Mouse (Mus musculus) erythroblast, embryonic 14.5 days (primary cell): ENCODE measurements around the gene Kirrel. TPM values are rescaled to one million over a fixed set of nuclear protein-coding genes. Genes with fewer than 3 reads are reported as not detected.

Experiments
- H3K27me3 ChIP-seq: 2 replicates; pipeline ENCODE4 v1.6.1; 2012; ENCODE audit warnings: inconsistent platforms; ENCODE audit not compliant: control insufficient read depth
- H3K36me3 ChIP-seq: 2 replicates; pipeline ENCODE4 v1.6.1; 2012; ENCODE audit warnings: mild to moderate bottlenecking, inconsistent platforms; ENCODE audit not compliant: control insufficient read depth
- H3K4me1 ChIP-seq: 2 replicates; pipeline ENCODE4 v1.6.1; 2012; ENCODE audit warnings: inconsistent platforms; ENCODE audit not compliant: control insufficient read depth
- H3K4me3 ChIP-seq: replicated peaks from 2 replicates; pipeline ENCODE3; 2012; ENCODE audit warnings: moderate library complexity, mild to moderate bottlenecking, inconsistent platforms
- H3K9me3 ChIP-seq: 2 replicates; pipeline ENCODE4 v1.6.1; 2012; ENCODE audit warnings: low read length, inconsistent platforms, mixed read lengths; ENCODE audit not compliant: control insufficient read depth
- GATA1 ChIP-seq: IDR thresholded peaks from 2 replicates; pipeline ENCODE4 v1.6.1; 2012; ENCODE audit warnings: low read length, inconsistent platforms, mixed read lengths
- TAL1 ChIP-seq: IDR thresholded peaks from 3 replicates; pipeline ENCODE4 v1.6.1; 2012; ENCODE audit warnings: low read length, inconsistent platforms, mixed read lengths
- polyA plus RNA-seq: library from polyadenylated mRNA; stranded (reverse); fragments of >175 nt; gene quantifications from 2 replicates; pipeline ENCODE4 v1.2.3, GENCODE M21; 2012

The Kirrel gene
- polyA plus RNA-seq, 1 experiment = not detected

DNA sequence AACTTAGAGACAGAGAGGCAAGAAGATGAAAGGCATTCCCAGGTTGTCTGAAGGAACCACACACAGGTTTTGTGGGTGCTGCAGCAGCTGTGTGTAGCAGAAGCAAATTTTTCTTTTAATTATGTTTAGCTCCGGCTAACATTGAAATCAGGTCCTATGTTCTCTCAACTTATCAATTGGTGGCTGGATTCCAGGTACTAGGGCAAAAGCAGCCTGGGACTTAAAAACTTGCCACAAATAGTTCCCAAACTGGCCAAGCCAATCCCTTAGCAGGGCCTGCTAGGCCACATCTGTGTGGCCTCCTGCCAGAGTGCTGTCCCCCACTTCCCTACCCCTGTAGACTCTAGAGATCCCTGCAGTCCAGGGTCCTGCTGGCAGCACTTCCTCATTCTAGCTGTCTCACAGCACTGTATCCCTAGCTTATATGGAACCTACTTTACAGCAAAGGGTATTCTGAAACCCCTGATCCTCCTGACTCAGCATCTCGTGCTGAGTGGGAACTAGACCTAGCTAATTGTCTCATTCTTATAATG, 23.2 kb downstream of the Kirrel start:
- Histone ChIP-seq H3K4me1 (no peaks in the 10 kb centered on the region), H3K36me3 (no peaks in the 10 kb centered on the region), H3K27me3 (no peaks in the 10 kb centered on the region), H3K9me3 (peaks cover 2% of the 10 kb centered on the region; the same call in 1 of the 2 replicates), H3K4me3 (no peak overlapping the region)
- no peak for TF ChIP-seq TAL1
- no peak for TF ChIP-seq GATA1

DNA sequence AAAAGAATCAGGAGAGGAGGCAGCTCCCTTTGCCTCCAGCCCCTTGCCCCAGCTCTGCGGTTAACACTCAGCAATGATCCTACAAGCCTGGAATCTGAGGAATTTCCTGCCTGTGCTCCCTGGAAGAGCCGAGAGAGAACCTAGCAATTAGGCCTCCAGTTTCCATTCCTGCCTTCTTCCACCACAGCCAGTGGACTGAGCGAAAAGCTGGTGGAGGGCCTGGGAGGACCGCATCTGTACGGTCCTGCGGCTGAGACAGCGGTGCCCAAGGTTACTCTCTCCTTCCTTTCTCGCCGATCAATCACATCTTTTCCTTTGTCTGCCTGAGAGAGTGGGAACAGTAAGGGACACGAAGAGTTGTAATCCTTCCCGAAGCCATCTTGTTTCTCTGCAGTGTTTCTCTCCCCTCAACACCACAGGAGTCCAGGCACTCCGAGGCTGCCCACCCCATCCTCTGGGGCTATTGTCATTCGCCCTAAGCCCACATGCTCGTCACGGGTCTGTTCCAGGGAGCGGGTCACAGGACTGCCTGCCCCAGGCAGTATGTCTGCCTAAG, 23.8 kb downstream of the Kirrel start:
- Histone ChIP-seq H3K27me3 (no peaks in the 10 kb centered on the region), H3K9me3 (peaks cover 2% of the 10 kb centered on the region; the same call in 1 of the 2 replicates), H3K4me3 (no peak overlapping the region), H3K4me1 (no peaks in the 10 kb centered on the region), H3K36me3 (no peaks in the 10 kb centered on the region)
- TF ChIP-seq GATA1 = no peak
- no peak for TF ChIP-seq TAL1

DNA sequence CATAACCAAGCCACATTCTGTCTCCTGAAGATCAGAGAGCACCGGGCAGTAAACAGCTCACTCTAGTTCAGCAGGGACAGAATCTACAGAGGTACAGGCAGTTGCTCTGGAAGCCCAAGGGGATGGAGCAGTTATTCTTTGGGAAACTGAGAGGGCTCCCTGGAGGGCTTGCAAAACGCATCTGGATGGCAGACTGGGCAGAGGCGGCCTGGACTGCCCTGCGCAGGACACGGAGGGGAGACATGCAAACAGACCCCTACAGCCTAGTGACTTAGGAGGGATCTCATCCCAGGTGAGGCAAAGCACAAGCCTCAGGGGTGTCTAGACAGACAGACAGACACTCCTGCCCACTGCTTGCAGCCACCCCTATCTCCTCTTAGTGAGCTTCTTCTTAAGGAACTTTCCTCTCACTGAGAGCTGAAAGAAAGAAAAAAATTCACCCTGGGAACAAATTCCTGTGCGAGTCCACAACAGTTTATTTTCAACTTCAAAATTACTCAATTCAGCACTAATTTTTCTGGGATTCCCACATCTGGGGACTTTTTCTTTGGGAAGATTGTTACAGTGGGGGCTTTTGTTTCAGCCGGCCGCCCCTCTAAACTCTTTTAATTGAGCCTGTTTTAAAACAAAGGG, 24.4 kb downstream of the Kirrel start:
- H3K27me3 ChIP-seq = no peaks in the 10 kb centered on the region
- TF ChIP-seq TAL1 (no peak), GATA1 (no peak)
- H3K4me3 ChIP-seq = no peak overlapping the region
- H3K9me3 ChIP-seq = peaks cover 2% of the 10 kb centered on the region; the same call in 1 of the 2 replicates
- no peaks in the 10 kb centered on the region for H3K4me1 ChIP-seq
- H3K36me3 ChIP-seq = no peaks in the 10 kb centered on the region

DNA sequence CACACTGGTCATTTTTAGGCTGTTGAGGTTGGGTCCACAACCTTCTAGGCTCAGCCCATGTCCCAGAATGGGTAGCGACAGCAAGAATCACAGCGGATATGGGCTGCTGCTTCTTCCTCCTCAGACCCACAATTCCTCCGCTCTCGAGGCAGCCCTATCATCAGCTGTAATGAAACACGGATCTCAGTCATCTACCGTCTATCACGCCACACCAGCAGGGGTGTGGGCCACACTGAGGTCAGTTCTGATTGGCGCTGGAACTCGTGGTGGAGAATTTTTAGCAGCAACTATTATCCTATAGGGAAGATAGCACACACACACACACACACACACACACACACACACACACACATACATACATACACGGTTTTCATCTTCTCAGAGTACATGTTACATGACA, 25.1 kb downstream of the Kirrel start:
- H3K9me3 ChIP-seq = peaks cover 2% of the 10 kb centered on the region; the same call in 1 of the 2 replicates
- TF ChIP-seq GATA1 (no peak), TAL1 (no peak)
- H3K4me1 ChIP-seq = no peaks in the 10 kb centered on the region
- no peak overlapping the region for H3K4me3 ChIP-seq
- no peaks in the 10 kb centered on the region for H3K27me3 ChIP-seq
- no peaks in the 10 kb centered on the region for H3K36me3 ChIP-seq

DNA sequence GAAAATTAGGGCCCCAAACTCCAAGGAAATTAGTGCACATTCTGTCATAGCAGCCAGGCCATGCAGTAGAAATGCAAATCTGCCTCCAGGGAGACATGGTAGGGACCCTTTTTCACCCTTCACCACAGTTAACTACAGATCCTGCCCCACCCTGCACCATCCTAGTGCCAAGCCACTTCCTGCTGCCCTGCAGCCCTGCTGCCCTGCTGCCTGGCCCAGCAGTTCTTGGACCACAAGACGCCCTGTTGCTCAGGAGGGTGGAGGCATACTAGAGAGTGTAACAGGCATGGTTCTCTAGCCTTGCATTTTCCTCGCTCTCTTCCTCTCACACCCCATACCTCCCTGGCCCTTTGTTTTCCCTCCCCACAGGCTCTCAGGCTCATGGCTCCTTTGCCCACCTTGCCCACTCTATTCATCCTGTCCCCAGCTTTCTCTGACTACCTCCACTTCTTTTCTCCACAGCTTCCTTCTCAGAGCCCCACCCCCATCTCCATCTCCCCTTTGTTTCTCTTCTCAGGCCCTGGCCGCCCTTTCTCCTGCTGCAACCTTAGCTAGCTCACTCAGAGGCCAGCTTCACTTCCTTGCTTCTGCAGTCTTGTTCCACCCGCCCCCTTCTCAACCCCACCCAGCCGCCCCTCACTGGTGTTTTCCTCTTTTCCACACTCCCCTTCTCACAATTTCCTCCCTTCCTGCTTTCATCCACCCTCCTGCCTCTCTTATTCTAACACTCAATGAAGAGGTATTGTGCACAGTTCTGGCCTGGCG, 29.9 kb downstream of the Kirrel start:
- Histone ChIP-seq H3K36me3 (no peaks in the 10 kb centered on the region), H3K4me3 (no peak overlapping the region), H3K27me3 (no peaks in the 10 kb centered on the region), H3K4me1 (no peaks in the 10 kb centered on the region), H3K9me3 (peaks cover 2% of the 10 kb centered on the region; the same call in 1 of the 2 replicates)
- no peak for TF ChIP-seq TAL1
- TF ChIP-seq GATA1 = no peak

DNA sequence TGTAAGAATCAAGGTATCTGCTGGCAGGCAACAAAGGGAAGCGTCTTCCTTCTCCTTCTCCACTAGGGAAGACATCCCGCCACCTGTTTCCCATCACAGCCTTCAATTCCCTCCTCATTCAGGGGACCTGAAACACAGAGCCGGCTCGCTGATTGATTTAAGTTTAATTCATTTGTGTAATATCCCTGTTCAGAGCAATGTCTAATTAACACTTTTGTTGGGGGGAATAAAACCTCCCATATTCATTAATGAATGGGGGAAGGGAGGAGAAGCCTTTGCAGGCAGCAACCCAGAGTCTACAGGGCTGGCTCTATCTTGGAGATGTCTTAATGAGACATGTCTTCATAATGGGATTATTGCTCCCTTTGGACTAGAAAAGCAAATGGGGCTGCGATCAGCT, 34.3 kb downstream of the Kirrel start:
- no peak for TF ChIP-seq GATA1
- TF ChIP-seq TAL1 = no peak
- Histone ChIP-seq H3K36me3 (no peaks in the 10 kb centered on the region), H3K4me3 (no peak overlapping the region), H3K9me3 (no peaks in the 10 kb centered on the region), H3K4me1 (no peaks in the 10 kb centered on the region), H3K27me3 (no peaks in the 10 kb centered on the region)

DNA sequence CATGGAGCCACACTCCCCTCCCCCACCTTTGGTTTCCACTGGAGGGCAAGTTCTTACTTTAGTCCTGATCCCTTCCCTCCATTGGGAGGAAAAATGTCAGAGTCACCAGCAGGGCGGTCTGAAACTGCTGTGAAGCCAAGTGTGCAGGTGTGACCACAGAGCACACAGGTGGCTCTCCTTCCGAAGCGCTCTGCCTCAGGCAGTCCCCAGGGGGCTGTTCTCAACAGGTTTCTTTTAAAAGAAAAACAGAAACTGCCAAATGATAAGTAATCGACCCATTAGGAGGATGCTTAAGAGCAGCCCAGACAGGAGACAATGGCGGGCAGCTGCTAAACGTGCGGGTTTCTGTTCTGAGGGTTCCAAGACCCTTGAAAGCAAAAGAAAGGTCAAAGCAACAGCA, 37.8 kb downstream of the Kirrel start:
- TF ChIP-seq TAL1 = no peak
- TF ChIP-seq GATA1 = no peak
- Histone ChIP-seq H3K36me3 (no peaks in the 10 kb centered on the region), H3K27me3 (no peaks in the 10 kb centered on the region), H3K4me3 (no peak overlapping the region), H3K9me3 (no peaks in the 10 kb centered on the region), H3K4me1 (no peaks in the 10 kb centered on the region)

DNA sequence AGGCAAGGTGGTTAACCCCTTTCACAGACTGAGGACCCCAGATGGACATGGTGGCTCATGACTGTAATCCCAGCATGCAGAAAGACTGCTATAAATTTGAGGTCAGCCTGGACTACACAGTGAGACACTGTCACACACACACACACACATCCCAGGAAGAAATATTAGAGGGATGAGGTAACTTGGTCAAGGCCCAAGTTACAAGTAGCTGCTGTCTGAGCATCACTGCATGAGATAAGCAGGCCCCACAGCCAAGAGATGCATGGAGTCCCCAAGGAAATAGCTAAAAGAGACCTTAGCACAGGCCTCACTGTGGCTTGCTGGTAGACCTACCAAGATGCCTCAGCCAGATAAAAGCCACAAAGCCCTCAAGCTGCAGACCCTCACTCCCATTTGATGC, 39.6 kb downstream of the Kirrel start:
- H3K36me3 ChIP-seq = no peaks in the 10 kb centered on the region
- TF ChIP-seq TAL1 = no peak
- TF ChIP-seq GATA1 = no peak
- no peaks in the 10 kb centered on the region for H3K27me3 ChIP-seq
- no peaks in the 10 kb centered on the region for H3K4me1 ChIP-seq
- H3K9me3 ChIP-seq = no peaks in the 10 kb centered on the region
- no peak overlapping the region for H3K4me3 ChIP-seq

DNA sequence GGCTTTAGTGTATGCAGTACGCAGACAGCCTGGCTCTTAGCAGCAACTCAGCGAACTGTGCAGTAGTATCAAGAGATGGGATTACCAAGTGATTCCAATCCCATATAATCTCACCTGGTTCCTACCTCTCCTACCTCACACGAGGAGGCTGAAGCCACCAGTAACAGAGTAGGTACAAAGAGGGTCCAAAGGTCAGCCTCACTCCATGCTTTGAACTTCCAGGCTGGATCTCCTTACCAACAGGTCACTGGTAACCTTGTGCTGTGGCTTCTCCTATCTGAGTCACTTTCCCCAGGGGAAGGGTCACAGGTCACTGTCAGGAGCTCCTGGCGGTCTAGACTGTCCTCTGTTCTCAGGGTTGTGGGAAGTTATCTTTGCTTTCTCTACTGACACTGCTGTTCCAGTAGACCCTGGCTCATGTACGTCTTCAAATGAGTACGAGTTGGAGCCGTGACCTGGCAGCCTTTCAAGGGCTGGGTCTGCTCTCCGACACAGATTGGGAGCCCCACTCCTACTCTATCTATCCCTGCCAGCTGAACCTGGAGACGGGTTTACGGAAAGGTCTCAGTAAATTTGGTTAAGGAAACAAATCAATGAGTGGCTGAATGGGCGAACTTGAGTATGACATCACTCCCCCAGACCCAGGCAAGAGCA, 42.7 kb downstream of the Kirrel start:
- H3K4me1 ChIP-seq = no peaks in the 10 kb centered on the region
- TF ChIP-seq TAL1 = no peak
- TF ChIP-seq GATA1 = no peak
- no peak overlapping the region for H3K4me3 ChIP-seq
- no peaks in the 10 kb centered on the region for H3K27me3 ChIP-seq
- no peaks in the 10 kb centered on the region for H3K9me3 ChIP-seq
- H3K36me3 ChIP-seq = no peaks in the 10 kb centered on the region
